Mouse (Mus musculus) frontal cortex, postnatal 10 days (tissue): Measurements from ENCODE around the gene Fen1.
A peak's percentile ranks its signal among the peaks of the same experiment; 100 is the strongest.

ENCODE experiments used
- DNase-seq, 2 experiments: peaks; one replicate each; pipeline ENCODE4 v3.0.0; 2022; ENCODE audit warnings: low spot score in 2 of 2, mixed read lengths in 1 of 2

The Fen1 gene

DNA sequence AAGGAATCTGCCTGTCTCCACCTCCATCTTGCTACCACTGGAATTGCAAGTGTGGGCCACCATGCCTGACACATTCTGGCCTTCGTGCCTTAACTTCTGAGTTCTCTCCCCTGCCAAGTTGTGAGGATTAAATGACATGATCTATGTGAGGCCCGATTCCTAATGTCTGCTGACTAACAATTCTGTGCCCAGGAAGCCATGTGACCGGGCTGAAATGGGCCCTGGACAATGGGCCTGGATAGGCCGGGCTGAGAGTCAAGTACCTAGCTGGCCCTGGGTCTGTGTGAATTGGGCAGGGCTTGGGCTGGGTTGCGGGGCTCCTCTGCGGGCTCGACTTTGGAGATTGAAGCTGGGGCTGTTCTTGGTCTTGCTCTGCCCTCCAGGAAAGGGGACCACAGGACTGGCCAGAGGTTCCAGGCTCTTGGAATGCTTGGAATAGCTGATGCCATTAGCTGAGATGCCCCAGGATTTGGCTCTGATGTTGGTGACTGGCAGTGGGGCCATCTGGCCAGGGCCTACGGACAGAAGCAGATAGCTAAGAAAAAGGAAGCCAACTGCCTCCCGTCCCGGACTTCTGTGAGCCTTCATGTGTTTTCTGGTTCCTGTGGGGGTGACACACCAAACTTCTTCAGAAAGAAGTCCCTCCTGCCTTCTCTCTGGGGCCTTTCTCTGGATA, 10.0 kb upstream of the Fen1 start:
- no peak for DNase-seq

DNA sequence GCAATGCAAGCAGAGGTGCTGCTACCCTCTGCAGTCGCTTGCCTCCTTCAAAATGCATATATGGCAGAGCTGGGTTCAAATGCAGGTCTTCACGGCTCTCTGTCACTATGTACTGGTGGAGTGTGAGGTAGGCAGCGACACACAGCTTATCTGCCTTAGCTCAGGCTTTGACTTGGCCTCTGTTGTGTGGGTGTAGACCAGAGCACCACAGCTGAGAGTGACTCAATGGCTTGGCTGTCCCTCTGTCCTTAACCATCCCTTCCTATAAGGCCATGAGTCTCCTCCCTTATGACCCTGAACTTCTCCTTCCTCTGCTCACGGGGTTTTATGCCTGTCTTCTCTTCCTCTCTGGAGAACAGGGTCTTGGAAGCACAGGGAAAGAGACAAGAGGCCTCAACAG, 6.9 kb upstream of the Fen1 start:
- no peak for DNase-seq

DNA sequence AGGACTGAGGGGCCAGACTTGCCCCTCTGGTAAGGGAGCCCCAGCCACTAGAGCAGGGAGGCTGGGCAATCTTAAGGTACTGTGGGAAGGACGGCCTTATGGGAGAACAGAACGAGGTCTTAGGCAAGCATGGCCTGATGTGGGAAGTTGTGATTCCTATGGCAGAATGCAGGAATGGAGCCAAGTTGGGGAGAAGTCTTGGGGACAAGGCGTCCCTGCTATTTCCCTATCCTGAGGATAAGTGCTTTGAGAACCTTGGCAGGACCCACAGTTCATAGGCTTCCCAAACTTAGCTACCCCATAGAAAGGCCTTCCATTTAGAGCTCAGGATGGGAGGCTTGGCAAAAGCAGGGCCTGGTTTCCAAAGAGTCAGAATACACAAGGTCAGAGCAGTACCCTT, 4.9 kb upstream of the Fen1 start:
- no peak for DNase-seq

- no peak for DNase-seq
Observed at GRCm38 (mm10) chr19:10205051-10205450, 1.1 kb upstream of the Fen1 start.

GRCm38 (mm10) chr19:10204616-10205001, 640 bp upstream of the Fen1 start:
- DNase-seq: no peak

GRCm38 (mm10) chr19:10203146-10203847, 672 bp downstream of the Fen1 start:
- DNase-seq: no peak

DNA sequence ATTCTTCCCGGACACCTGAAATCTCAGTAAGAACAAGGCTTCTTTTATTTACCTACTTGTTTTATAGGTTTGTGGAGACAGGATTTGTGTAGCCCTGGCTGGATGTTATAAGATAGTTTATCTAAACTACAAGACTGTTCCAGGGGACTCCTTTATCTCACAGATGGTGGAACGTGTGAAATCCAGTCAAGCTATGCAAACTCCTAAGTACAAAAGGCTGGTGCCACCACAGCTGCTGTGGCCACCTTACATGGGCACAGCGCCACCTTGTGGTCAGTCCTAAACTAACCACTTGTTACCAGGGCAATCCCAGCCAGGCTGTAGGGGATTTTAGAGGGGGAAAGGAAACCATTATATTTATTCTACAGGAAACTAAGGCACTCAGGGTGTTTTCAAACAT, 5.2 kb downstream of the Fen1 start:
- peak in 1 of 2 experiments; percentile 75 for DNase-seq

DNA sequence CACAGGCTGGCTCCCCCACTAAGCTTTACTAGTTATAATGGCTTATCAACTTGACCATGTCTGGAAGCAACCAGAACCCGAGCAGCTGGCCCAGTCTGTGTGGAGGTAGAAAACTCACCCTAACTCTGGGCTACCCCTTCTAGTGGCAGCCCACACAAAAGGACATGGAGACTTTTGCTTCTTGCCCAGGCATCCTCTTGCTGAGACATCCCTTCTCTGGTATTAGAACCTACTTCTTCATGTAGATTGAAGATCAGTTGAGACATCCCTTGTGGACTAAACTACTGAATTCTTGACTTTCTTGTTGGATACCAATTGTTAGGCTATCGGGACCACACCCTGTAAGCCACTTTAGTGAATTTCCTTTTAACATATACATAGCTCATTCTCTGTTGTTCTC, 5.7 kb downstream of the Fen1 start:
- DNase-seq: no peak

DNA sequence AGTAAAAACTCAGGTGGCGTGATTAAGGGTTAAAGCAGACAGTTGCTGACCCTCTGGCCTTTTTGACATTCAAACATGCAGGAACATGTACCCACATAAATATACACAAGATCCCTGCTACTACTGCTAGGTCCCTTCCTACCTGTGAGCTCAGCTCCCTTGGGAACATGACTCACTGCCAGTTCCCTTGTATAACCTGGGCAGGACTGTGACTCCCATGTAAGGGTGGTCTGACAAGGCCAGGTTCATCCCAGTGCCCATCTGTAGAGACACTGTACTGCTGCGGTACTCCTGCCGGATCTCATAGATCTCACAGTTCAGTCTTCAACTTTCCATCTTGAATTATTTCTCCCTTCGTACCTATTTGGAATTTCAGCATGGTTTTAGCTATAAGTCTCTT, 6.8 kb downstream of the Fen1 start:
- DNase-seq: no peak

GRCm38 (mm10) chr19:10195252-10195651, 8.7 kb downstream of the Fen1 start:
- no peak for DNase-seq

- no peak for DNase-seq
Observed at GRCm38 (mm10) chr19:10194337-10194736, 9.6 kb downstream of the Fen1 start.

DNA sequence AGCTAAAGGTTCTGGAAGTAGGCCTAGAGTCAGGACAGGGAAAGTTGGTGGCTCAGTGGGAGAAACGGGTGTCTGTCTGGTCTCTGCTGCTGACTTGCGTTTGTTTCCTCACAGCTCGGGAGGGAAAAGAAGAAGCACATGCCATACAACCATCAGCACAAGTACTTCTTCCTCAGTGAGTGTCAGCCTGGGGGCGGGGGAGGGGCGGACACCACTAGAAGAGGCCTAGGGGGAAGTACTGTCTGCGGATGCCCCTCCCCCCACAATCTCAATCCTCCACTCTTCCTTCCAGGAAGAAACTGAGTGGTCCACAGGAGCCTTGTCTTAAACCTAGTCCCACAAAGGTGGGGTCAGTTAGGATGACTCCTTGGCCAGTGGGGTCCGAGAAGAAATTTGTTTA, 12.6 kb downstream of the Fen1 start:
- peak in 1 of 2 experiments; percentile 41 for DNase-seq

DNA sequence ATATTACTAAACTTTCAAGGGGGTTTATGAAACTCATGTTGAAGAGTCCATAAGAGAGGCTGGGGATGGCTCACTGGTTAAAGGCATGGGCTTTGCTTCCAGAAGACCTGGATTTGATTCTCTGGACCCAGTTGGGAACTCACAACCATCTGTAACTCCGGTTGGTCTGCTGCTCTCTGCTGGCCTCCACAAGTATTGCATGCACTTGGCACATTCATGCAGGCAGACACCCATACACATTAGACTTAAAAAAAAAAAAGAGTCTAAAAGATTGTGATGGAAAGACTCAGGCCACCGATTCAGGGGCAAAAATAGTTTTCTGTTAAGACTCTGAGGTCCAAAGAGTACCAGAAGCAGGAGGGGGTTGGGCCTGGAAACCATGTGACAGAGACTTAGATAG, 13.2 kb downstream of the Fen1 start:
- DNase-seq: peak; percentile 70 to 75

DNA sequence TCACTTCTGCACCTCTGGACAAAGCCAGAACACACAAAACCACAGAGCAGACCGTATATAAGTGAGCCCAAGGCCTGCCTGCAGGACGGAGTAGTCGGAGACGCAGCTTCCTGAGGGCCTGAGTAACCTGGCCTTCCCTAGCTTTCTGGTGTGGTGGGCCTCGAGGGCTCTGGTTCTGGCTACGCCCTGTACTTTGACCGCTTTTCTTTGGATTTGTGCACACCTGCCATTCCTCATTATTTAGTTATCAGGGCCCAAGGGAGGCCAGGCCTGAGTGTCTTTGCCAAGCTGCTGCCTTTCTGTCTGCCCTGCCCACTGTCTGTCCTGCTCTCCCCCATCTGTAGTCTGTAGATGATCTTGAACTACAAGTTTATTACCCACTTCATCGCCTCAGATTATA, 14.0 kb downstream of the Fen1 start:
- DNase-seq: no peak

DNA sequence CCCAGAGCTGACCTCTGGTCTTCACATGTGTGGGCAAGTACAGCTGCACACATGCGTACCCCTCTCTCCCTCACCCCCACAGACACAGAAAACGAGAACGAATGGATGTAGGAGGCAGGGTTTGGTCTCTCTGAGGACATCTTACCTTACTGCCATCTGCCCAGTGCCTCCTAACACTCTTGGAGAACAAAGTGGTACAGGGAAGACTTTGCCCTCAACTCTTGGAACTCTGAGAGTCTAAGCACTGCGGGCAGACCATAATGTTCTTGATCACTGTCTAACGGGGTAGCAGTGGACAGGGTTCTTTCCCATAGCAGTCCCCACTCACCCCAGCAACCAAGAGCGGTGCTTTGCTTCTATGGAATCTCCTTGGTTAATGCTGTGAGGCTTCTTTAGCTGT, 14.9 kb downstream of the Fen1 start:
- no peak for DNase-seq

- peak; percentile 71 to 84 for DNase-seq
Observed at GRCm38 (mm10) chr19:10188281-10188811, 15.6 kb downstream of the Fen1 start.

DNA sequence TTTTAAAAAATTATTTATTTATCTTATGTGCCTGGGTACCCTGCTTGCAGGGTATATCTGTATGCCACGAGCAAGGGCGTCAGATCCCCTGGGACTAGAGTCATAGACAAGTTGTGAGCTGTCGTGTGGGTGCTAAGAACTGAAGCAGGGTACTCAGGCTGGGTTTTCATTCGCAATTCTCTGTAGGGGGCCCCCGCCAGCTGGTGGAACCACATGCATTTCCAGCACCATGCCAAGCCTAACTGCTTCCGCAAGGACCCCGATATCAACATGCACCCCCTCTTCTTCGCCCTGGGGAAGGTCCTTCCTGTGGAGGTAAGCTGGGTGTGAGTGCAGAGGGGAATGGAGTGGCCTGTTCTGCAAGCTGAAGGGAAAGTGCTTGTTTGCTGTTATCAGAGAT, 17.4 kb downstream of the Fen1 start:
- no peak for DNase-seq

GRCm38 (mm10) chr19:10185876-10186275, 18.1 kb downstream of the Fen1 start:
- DNase-seq: no peak

DNA sequence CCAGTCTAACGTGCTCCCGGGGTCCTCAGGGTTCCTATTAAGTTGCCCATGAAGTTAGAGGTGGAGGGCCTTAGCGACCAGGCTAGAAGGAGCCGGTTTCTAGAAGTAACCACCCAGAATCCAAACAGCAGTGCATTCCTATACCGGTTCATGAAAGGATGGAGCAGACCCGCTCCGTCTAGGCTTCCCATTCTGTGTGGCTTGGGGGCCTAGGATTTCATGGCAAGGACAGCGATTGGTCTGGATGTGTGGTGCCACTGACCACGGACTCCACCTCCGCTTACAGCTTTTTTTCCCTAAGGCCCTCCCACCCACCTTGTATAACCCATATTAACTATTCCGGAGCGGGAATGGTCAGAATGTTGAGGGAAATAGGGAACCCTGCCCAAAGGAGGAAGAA, 19.9 kb downstream of the Fen1 start:
- DNase-seq: peak; percentile 55 to 60

GRCm38 (mm10) chr19:10183299-10183983, 20.5 kb downstream of the Fen1 start:
- peak; percentile 73 for DNase-seq

- peak; percentile 93 to 96 for DNase-seq
Observed at GRCm38 (mm10) chr19:10182670-10183298, 21.2 kb downstream of the Fen1 start, which contains the start of gene Fads1. TSS of gene Fads1 (plus strand) at chr19:10182888.

- DNase-seq: no peak
Observed at GRCm38 (mm10) chr19:10182142-10182541, 21.8 kb downstream of the Fen1 start.
